Mouse (Mus musculus) testis, adult 2 months (tissue): ENCODE measurements around the gene Rbm14. TPM values are rescaled to one million over a fixed set of nuclear protein-coding genes. Genes with fewer than 3 reads are reported as not detected.

ENCODE experiments used
- H3K27ac ChIP-seq: fragments of 200-500 bp; 2 replicates; pipeline ENCODE4 v1.5.1; 2012; ENCODE audit warnings: low read depth, low read length; ENCODE audit not compliant: control insufficient read depth, insufficient read depth
- H3K27me3 ChIP-seq: fragments of 200-500 bp; 2 replicates; pipeline ENCODE4 v1.6.1; 2012; ENCODE audit warnings: mild to moderate bottlenecking, low read length, moderate library complexity; ENCODE audit not compliant: control insufficient read depth, insufficient read depth
- H3K36me3 ChIP-seq: fragments of 200-500 bp; 2 replicates; pipeline ENCODE4 v1.6.1; 2012; ENCODE audit warnings: mild to moderate bottlenecking, low read length; ENCODE audit not compliant: control insufficient read depth, insufficient read depth
- H3K4me1 ChIP-seq: fragments of 200-500 bp; 2 replicates; pipeline ENCODE4 v1.6.1; 2012; ENCODE audit warnings: low read length; ENCODE audit not compliant: control insufficient read depth, insufficient read depth
- H3K4me3 ChIP-seq: fragments of 200-500 bp; 2 replicates; pipeline ENCODE4 v1.5.1; 2012; ENCODE audit warnings: low read depth, mild to moderate bottlenecking, low read length, moderate library complexity, mixed read lengths; ENCODE audit not compliant: control insufficient read depth
- CTCF ChIP-seq: fragments of 200-500 bp; IDR thresholded peaks from 2 replicates; pipeline ENCODE4 v1.5.1; 2012; ENCODE audit warnings: low read depth, mild to moderate bottlenecking, inconsistent platforms, low read length, moderate library complexity; ENCODE audit not compliant: control insufficient read depth, insufficient read depth, insufficient replicate concordance
- POLR2A ChIP-seq: fragments of 200-500 bp; IDR thresholded peaks from 2 replicates; pipeline ENCODE4 v1.6.1; 2012; ENCODE audit warnings: low read depth, mild to moderate bottlenecking, inconsistent platforms, low read length, moderate library complexity; ENCODE audit not compliant: control insufficient read depth
- polyA plus RNA-seq: library from polyadenylated mRNA; depleted of rRNA; stranded (reverse); fragments of >200 nt; gene quantifications from 2 replicates; pipeline ENCODE4 v1.2.3, GENCODE M21; 2012

The Rbm14 gene
- polyA plus RNA-seq, 1 experiment, result 45.7 TPM

- no peak overlapping the region for H3K27ac ChIP-seq
- peaks cover 21% of the 10 kb centered on the region for H3K4me1 ChIP-seq
- TF ChIP-seq POLR2A (no peak), CTCF (no peak)
- H3K4me3 ChIP-seq, result no peak overlapping the region
- H3K36me3 ChIP-seq, result no peaks in the 10 kb centered on the region; the same call in none of the 2 replicates
- no peaks in the 10 kb centered on the region for H3K27me3 ChIP-seq
Observed at GRCm38 (mm10) chr19:4837049-4837448, 25.6 kb upstream of the Rbm14 start.

- Histone ChIP-seq H3K27me3 (no peaks in the 10 kb centered on the region), H3K36me3 (no peaks in the 10 kb centered on the region; the same call in none of the 2 replicates), H3K27ac (no peak overlapping the region), H3K4me1 (peaks cover 21% of the 10 kb centered on the region), H3K4me3 (no peak overlapping the region)
- TF ChIP-seq CTCF, result no peak
- TF ChIP-seq POLR2A, result no peak
Observed at GRCm38 (mm10) chr19:4836096-4836495, 24.7 kb upstream of the Rbm14 start.

- Histone ChIP-seq H3K27ac (no peak overlapping the region), H3K27me3 (no peaks in the 10 kb centered on the region), H3K4me1 (peaks cover 16% of the 10 kb centered on the region), H3K4me3 (no peak overlapping the region), H3K36me3 (no peaks in the 10 kb centered on the region)
- TF ChIP-seq POLR2A (no peak), CTCF (no peak)
Observed at GRCm38 (mm10) chr19:4833977-4834376, 22.5 kb upstream of the Rbm14 start.

GRCm38 (mm10) chr19:4829156-4829555, 17.7 kb upstream of the Rbm14 start:
- peaks cover 5% of the 10 kb centered on the region for H3K4me1 ChIP-seq
- no peak for TF ChIP-seq CTCF
- TF ChIP-seq POLR2A, result no peak
- H3K36me3 ChIP-seq, result no peaks in the 10 kb centered on the region
- no peak overlapping the region for H3K4me3 ChIP-seq
- no peaks in the 10 kb centered on the region for H3K27me3 ChIP-seq
- H3K27ac ChIP-seq, result no peak overlapping the region

- Histone ChIP-seq H3K27me3 (no peaks in the 10 kb centered on the region), H3K4me3 (no peak overlapping the region), H3K36me3 (no peaks in the 10 kb centered on the region), H3K27ac (no peak overlapping the region), H3K4me1 (peaks cover 5% of the 10 kb centered on the region)
- TF ChIP-seq POLR2A (no peak), CTCF (no peak)
Observed at GRCm38 (mm10) chr19:4828444-4829114, 17.1 kb upstream of the Rbm14 start.

- Histone ChIP-seq H3K36me3 (no peaks in the 10 kb centered on the region), H3K27me3 (no peaks in the 10 kb centered on the region), H3K4me3 (no peak overlapping the region), H3K4me1 (no peaks in the 10 kb centered on the region), H3K27ac (no peak overlapping the region)
- TF ChIP-seq CTCF (no peak), POLR2A (no peak)
Observed at GRCm38 (mm10) chr19:4820678-4821303, 9.4 kb upstream of the Rbm14 start.

GRCm38 (mm10) chr19:4817182-4817835, 5.9 kb upstream of the Rbm14 start:
- H3K4me1 ChIP-seq, result no peaks in the 10 kb centered on the region; the same call in 1 of the 2 replicates
- no peak for TF ChIP-seq POLR2A
- no peak for TF ChIP-seq CTCF

More at GRCm38 (mm10) chr19:4817182-4817835, 5.9 kb upstream of the Rbm14 start:
- Histone ChIP-seq H3K27ac (no peak overlapping the region), H3K36me3 (no peaks in the 10 kb centered on the region), H3K4me3 (peak overlapping the region; percentile 2; the same call in 1 of the 2 replicates), H3K27me3 (no peaks in the 10 kb centered on the region)
